Mouse (Mus musculus) small intestine, adult 2 months (tissue): ENCODE data around the gene Rnf212b.

Source experiments
- CTCF ChIP-seq: fragments of 200-500 bp; IDR thresholded peaks from 2 replicates; pipeline ENCODE4 v1.5.1; 2012; ENCODE audit warnings: low read depth, mild to moderate bottlenecking, control low read depth, inconsistent platforms, low read length, moderate library complexity, mixed read lengths; ENCODE audit not compliant: insufficient replicate concordance, insufficient read length; ENCODE audit errors: extremely low read depth
- POLR2A ChIP-seq: fragments of 200-500 bp; IDR thresholded peaks from 2 replicates; pipeline ENCODE4 v1.6.1; 2012; ENCODE audit warnings: low read depth, mild to moderate bottlenecking, control low read depth, inconsistent platforms, low read length, moderate library complexity

DNA sequence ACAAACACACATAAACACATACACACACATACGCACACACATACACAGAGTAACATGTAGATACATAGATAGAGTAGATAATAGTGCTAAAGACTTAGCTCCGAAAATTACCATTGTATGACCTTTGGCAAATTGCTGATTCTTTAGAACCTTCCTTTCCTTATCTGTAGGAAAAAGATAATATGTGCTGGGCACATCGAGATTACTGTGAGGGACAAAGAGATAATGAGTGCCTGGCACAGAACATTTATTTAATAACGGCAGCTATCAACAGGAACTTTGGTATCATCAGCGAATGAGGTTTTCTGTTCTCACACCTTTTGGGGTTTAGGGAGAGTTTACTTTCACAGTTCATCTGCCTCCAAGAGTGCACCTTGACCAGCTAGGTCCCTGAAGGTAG, 37.2 kb upstream of the Rnf212b start:
- no peak for TF ChIP-seq CTCF
- no peak for TF ChIP-seq POLR2A
